Mouse (Mus musculus) bone marrow, adult 2 months (tissue): ENCODE measurements around the gene Ern1. TPM values are rescaled to one million over a fixed set of nuclear protein-coding genes. Genes with fewer than 3 reads are reported as not detected.
"Not testable (repeated sequence)": the region's sequence is repeated elsewhere in the genome, so short reads cannot be mapped to it uniquely, and the experiment has no call there.

Experiments used
- H3K27ac ChIP-seq: fragments of 200-500 bp; 2 replicates; pipeline ENCODE4 v1.5.1; 2012; ENCODE audit warnings: low read depth, mild to moderate bottlenecking, control low read depth, inconsistent platforms, low read length; ENCODE audit not compliant: control insufficient read depth, poor library complexity, insufficient read depth
- H3K4me1 ChIP-seq: fragments of 200-500 bp; 2 replicates; pipeline ENCODE4 v1.6.1; 2011; ENCODE audit warnings: low read length; ENCODE audit not compliant: control insufficient read depth, insufficient read depth
- H3K4me3 ChIP-seq: fragments of 200-500 bp; replicated peaks from 2 replicates; pipeline ENCODE3; 2011; ENCODE audit warnings: mild to moderate bottlenecking, low read depth, low read length, control low read depth; ENCODE audit not compliant: control insufficient read depth
- CTCF ChIP-seq: fragments of 200-500 bp; IDR thresholded peaks from 2 replicates; pipeline ENCODE4 v1.5.1; 2011; ENCODE audit warnings: low read length, control low read depth; ENCODE audit not compliant: control insufficient read depth, insufficient read depth
- POLR2A ChIP-seq: fragments of 200-500 bp; IDR thresholded peaks from 2 replicates; pipeline ENCODE4 v1.6.1; 2011; ENCODE audit warnings: low read depth, mild to moderate bottlenecking, control low read depth, low read length, borderline replicate concordance; ENCODE audit not compliant: control insufficient read depth
- WGBS: fragments of 180-500 bp; shearing (Covaris S2); methylation state at CpG from one replicate; pipeline ENCODE4 v1.1.7; 2018; 5-methylcytosine and 5-hydroxymethylcytosine counted together
- polyA plus RNA-seq: library from polyadenylated mRNA; stranded (reverse); fragments of >200 nt; gene quantifications from 2 replicates; pipeline ENCODE4 v1.2.4, GENCODE M21; 2011; ENCODE audit warnings: low replicate concordance; ENCODE audit not compliant: missing spikeins, insufficient read depth, insufficient read length

Ern1 gene
- polyA plus RNA-seq, 1 experiment = 13.4 TPM

DNA sequence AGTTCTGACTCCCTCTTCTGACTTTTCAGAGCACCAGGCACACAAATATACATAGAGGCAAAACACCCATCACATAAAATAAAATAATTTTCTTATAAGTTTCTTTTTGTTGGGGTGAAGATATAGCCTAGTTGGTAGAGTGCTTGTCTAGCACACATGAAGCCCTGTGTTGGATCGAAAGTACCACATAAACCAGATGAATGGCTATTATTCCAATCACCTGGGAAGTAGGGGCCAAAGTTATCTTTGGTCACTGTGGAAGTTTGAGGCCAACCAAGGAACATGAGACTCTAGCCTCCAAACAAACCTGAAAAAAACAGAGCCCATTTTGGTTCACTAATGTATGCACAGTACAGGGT is 22.1 kb downstream of the Ern1 start:
- H3K4me3 ChIP-seq = no peak overlapping the region
- no peak for TF ChIP-seq POLR2A
- TF ChIP-seq CTCF = no peak
- H3K4me1 ChIP-seq = peaks cover 3% of the 10 kb centered on the region; the same call in 1 of the 2 replicates
- no peak overlapping the region for H3K27ac ChIP-seq
- WGBS = 86% methylated on average over 1 of the region's 1 CpGs

GRCm38 (mm10) chr11:106464681-106465544 is 22.7 kb downstream of the Ern1 start:
- Histone ChIP-seq H3K4me1 (peaks cover 3% of the 10 kb centered on the region; the same call in 1 of the 2 replicates), H3K4me3 (no peak overlapping the region)

DNA sequence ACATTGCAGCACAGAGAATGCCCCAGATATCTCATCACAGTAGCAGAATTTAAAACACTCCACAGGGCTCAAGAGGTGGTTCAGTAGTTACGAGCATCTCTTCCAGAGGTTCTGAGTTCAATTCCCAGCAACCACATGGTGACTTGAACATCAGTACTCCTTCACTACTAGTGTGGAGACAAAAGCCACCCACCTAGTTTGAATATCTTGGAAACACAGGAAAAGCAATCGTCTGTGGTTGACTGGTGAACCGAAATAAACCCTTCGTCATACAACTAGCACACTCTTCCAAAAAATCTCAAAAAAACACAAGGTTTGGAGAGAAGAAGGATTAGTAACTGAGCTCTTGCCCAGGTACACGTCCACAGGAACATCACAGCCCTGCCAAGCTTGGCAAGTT is 23.8 kb downstream of the Ern1 start:
- no peak overlapping the region for H3K4me3 ChIP-seq
- WGBS = 17% methylated on average over 5 of the region's 5 CpGs
- peaks cover 3% of the 10 kb centered on the region; the same call in 1 of the 2 replicates for H3K4me1 ChIP-seq
- H3K27ac ChIP-seq = no peak overlapping the region
- no peak for TF ChIP-seq POLR2A
- TF ChIP-seq CTCF = no peak

More at GRCm38 (mm10) chr11:106464681-106465544, 22.7 kb downstream of the Ern1 start:
- H3K27ac ChIP-seq = no peak overlapping the region
- TF ChIP-seq POLR2A (no peak), CTCF (no peak)
- WGBS = 60% methylated on average over 4 of the region's 4 CpGs

- no peak for TF ChIP-seq CTCF
- TF ChIP-seq POLR2A = no peak
- Histone ChIP-seq H3K4me1 (peaks cover 1% of the 10 kb centered on the region; the same call in 1 of the 2 replicates), H3K4me3 (no peak overlapping the region), H3K27ac (no peak overlapping the region)
- WGBS = 24% methylated on average over 3 of the region's 3 CpGs
Observed at GRCm38 (mm10) chr11:106462309-106462708, 25.3 kb downstream of the Ern1 start.

DNA sequence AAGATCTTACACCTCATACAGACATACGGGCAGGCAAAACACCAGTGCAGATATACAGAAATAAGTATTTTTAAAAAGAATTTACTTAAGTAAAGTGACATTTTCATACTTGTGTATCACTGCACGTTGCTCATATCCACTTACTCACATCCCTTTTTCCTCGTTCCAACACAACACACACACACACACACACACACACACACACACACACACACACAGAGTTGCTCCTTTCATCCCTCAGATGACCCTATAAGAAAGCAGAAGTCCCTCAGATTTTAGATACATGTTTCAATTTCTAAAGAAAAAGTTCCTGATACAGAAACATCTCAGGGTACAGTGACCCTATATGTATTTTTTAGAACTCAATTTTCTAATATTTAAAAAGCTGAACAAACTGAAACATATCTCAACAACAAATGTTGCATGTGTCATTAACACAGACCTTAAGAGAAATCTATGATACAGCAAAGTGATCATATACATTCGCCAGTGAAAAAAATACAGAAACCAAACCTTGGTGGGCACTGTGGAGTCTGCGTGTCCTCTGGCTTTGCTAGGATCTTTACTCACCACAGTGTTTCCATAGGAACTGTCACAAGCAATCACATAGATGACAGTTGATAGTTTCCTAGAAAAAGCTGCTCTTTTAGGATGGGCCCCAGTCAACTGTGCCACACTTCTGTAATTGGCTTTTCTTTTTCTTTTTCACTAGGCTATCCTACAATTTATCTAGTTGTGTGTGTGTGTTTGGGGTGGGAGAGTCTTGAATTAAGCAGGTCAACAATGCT is 26.3 kb downstream of the Ern1 start:
- 41% methylated on average over 5 of the region's 5 CpGs for WGBS
- Histone ChIP-seq H3K27ac (no peak overlapping the region), H3K4me3 (no peak overlapping the region), H3K4me1 (peaks cover 1% of the 10 kb centered on the region; the same call in 1 of the 2 replicates)
- TF ChIP-seq CTCF (no peak), POLR2A (no peak)

DNA sequence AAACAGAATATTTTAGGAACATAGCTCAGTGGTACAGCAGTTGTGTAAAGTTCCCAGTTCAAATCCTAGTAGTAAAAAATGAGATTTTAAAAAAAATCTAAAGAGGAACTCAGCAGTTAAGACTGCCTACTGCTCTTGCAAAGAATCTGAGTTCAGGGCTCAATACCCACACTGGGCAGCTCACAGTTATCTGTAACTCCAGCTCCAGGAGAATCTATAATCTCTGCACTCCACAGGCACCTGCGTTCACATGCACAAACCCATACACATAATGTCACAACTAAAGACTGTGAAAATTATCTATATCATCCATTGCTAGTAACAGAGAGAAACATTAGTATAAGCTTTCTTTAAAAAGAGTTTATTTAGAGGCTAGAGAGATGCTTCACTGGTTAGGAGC is 27.0 kb downstream of the Ern1 start:
- TF ChIP-seq CTCF (no peak), POLR2A (no peak)
- no peak overlapping the region for H3K27ac ChIP-seq
- peaks cover 1% of the 10 kb centered on the region; the same call in 1 of the 2 replicates for H3K4me1 ChIP-seq
- WGBS = 64% methylated on average over 1 of the region's 1 CpGs
- H3K4me3 ChIP-seq = no peak overlapping the region

DNA sequence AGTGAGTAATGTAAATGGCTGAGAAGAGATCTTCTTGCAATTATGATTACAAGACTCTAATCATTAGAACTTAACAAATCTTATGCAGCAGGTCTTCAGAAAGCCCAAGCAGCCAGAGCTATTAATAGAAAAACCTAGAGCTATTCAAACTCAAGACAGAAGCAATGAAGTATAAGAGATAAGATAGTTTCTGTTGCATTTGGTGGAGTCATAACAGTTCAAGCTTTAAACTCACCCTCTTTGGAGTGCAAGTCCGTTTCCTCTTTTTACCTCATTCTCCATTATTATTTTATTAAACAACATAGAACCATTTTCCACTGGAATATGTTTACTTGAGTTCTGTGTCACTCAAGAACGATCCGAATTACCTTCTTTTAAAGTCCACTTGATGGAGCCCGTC is 29.1 kb downstream of the Ern1 start:
- 72% methylated on average over 4 of the region's 4 CpGs for WGBS
- no peak overlapping the region for H3K27ac ChIP-seq
- TF ChIP-seq POLR2A (no peak), CTCF (no peak)
- H3K4me3 ChIP-seq = no peak overlapping the region
- H3K4me1 ChIP-seq = no peaks in the 10 kb centered on the region; the same call in 1 of the 2 replicates

DNA sequence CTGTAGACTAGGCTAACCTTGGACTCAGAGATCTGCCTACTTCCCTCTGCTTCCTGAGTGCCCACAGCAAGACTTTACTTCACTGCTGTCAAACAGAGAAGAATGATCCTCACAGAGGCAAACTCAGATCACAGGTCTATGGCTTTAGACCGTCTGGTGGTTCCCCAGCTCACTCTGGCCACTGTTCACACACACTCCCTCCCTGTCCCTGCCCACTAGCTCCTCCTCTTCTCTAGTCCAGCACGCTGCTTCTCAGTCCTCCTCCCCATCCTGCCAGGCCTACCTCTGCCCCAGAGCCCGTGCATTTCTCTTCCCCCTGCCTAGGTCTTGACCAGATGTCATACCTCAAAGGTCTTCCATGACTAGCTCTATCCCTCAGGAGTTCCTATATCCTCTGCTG is 44.0 kb downstream of the Ern1 start:
- TF ChIP-seq POLR2A = no peak
- TF ChIP-seq CTCF = peak; percentile 10; the same call in 1 of the 2 replicates
- Histone ChIP-seq H3K4me3 (no peak overlapping the region), H3K4me1 (no peaks in the 10 kb centered on the region), H3K27ac (no peak overlapping the region)
- WGBS = 42% methylated on average over 3 of the region's 3 CpGs

DNA sequence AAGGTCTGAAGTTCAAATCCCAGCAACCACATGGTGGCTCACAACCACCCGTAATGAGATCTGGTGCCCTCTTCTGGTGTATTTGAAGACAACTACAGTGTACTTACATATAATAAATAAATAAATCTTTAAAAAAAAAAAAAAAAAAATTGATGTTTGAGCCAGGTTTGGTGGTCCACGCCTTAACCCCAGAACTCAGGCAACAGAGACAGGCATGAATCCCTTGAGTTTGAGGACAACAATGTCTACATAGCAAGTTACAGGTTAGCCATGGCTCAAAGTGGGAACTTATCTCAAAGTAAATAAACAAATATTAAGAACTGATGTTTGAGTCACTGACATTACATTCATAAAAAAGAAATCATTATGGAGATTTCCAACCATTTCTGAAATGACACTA is 45.1 kb downstream of the Ern1 start:
- H3K27ac ChIP-seq, H3K4me3 ChIP-seq, H3K4me1 ChIP-seq: not testable (repeated sequence)
- 65% methylated on average over 2 of the region's 2 CpGs for WGBS
